Mouse (Mus musculus) c-Kit-positive CD71-positive TER-119-negative erythroid progenitor cells, embryonic 14.5 days (primary cell): ENCODE measurements around the gene 2510039O18Rik.

ENCODE experiments used
- DNase-seq: peaks from one replicate; pipeline ENCODE4 v3.0.0-alpha.2; 2013; ENCODE audit warnings: low read depth

The 2510039O18Rik gene

GRCm38 (mm10) chr4:147940576-147941044 lies at the start of gene 2510039O18Rik:
Gene 2510039O18Rik, plus strand, starts transcription at chr4:147940895.
- DNase-seq: peak; percentile 78

- no peak for DNase-seq
Observed at GRCm38 (mm10) chr4:147895815-147896330, 44.8 kb upstream of the 2510039O18Rik start.

- DNase-seq: no peak
Observed at GRCm38 (mm10) chr4:147896411-147896810, 44.3 kb upstream of the 2510039O18Rik start.

GRCm38 (mm10) chr4:147897348-147897747 lies 43.3 kb upstream of the 2510039O18Rik start:
- no peak for DNase-seq

GRCm38 (mm10) chr4:147900452-147900851 lies 40.2 kb upstream of the 2510039O18Rik start:
- DNase-seq: no peak

- no peak for DNase-seq
Observed at GRCm38 (mm10) chr4:147902906-147903500, 37.7 kb upstream of the 2510039O18Rik start.

GRCm38 (mm10) chr4:147903601-147904000 lies 37.1 kb upstream of the 2510039O18Rik start:
- DNase-seq: no peak

- peak; percentile 82 for DNase-seq
Observed at GRCm38 (mm10) chr4:147904313-147905089, 36.2 kb upstream of the 2510039O18Rik start, which contains the start of gene Mfn2. Gene Mfn2, minus strand, starts transcription at chr4:147904704.

GRCm38 (mm10) chr4:147905090-147905659 lies 35.5 kb upstream of the 2510039O18Rik start:
- no peak for DNase-seq

GRCm38 (mm10) chr4:147906230-147906629 lies 34.5 kb upstream of the 2510039O18Rik start:
- no peak for DNase-seq

- DNase-seq: no peak
Observed at GRCm38 (mm10) chr4:147909486-147909885, 31.2 kb upstream of the 2510039O18Rik start.

GRCm38 (mm10) chr4:147918459-147919121 lies 22.1 kb upstream of the 2510039O18Rik start:
- peak; percentile 46 for DNase-seq

GRCm38 (mm10) chr4:147920973-147921372 lies 19.7 kb upstream of the 2510039O18Rik start:
- DNase-seq: no peak

- DNase-seq: no peak
Observed at GRCm38 (mm10) chr4:147922341-147922740, 18.4 kb upstream of the 2510039O18Rik start.

GRCm38 (mm10) chr4:147927705-147928104 lies 13.0 kb upstream of the 2510039O18Rik start:
- no peak for DNase-seq

GRCm38 (mm10) chr4:147928136-147928535 lies 12.6 kb upstream of the 2510039O18Rik start:
- DNase-seq: no peak

GRCm38 (mm10) chr4:147928540-147928939 lies 12.2 kb upstream of the 2510039O18Rik start:
- DNase-seq: no peak

- no peak for DNase-seq
Observed at GRCm38 (mm10) chr4:147930946-147931345, 9.7 kb upstream of the 2510039O18Rik start.

GRCm38 (mm10) chr4:147934134-147934533 lies 6.6 kb upstream of the 2510039O18Rik start:
- no peak for DNase-seq

- no peak for DNase-seq
Observed at GRCm38 (mm10) chr4:147934611-147935010, 6.1 kb upstream of the 2510039O18Rik start.

GRCm38 (mm10) chr4:147935904-147936303 lies 4.8 kb upstream of the 2510039O18Rik start:
- no peak for DNase-seq

GRCm38 (mm10) chr4:147936331-147936954 lies 4.3 kb upstream of the 2510039O18Rik start, which contains the start of gene Plod1:
Gene Plod1, minus strand, starts transcription at chr4:147936767.
- DNase-seq: no peak
